Mouse (Mus musculus) left cerebral cortex, adult 9 months (tissue): Measurements from ENCODE around the gene Arhgef28.

ENCODE experiments used
- DNase-seq, 2 experiments: peaks; one replicate each; pipeline ENCODE4 v3.0.0; 2022; ENCODE audit warnings: low spot score in 2 of 2

The Arhgef28 gene

DNA sequence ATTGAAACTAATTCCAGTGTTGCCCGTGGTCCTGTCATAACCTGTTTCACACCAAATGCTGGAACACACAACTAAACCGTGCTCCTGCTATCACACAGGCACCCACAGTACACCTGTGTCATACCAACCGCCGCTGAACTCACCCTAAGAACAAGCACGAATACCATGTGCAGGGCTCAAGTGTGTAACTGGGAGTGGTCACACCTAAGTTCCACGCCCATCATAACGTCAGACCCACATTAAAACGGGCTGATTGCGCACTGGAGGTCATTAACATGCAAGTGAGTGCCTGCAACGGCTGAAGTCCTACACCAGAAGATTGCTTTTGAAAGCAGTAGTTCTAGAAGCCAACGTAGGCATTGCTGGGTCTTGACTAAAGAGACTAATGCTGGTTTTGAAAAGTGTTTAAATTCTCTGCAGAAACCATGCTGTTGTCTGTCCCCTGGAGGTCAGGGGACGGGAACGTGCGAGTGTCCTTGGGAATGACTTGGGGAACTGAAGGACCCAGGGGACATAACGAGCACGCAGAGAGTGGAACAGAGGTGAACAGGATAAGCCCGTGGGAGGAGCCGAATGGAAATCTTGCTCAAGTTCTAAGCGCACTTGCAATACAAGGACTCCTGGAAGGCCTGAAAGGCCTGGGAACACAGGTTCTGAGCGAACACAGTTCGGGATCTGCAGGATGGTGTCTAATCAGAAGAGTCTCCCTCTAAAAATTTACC is 22.9 kb downstream of the Arhgef28 start:
- DNase-seq = no peak

DNA sequence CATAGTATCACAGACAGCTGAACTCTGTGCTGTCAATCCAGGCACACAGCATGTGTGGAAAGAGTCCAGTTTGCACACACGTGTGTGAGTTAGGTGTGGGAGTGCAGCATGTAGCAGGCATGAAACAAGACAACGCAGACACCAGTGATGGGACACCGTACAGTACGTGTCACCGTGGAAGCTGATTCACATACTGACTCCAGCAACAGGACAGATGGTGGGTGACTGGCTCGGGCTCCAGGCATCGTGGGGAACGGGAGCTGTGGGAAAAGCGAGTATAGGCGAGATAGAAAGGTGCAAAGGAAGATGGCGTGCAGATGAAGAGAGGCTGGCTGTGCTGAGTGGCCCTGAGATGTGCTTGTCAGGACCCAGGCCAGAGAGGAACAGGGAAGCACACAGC is 23.9 kb downstream of the Arhgef28 start:
- no peak for DNase-seq

DNA sequence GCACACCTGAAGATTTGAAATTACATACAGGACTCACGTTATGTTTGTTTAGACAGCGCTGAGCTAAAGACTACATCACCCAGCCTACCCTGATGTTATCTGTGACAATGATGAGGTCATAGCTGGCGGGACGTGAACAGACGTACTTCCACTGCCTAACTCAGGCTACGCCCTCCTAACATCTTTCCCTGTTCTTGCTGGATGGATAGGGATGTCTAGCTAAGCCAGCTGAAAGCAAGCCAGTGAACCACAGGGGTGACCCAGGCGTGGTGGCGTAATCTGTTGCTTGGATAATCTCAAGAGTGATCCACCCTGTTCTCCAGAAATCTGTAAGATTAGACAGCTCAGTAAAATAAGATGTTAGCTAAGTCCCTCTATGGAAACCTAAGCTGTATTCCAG is 25.6 kb downstream of the Arhgef28 start:
- no peak for DNase-seq

DNA sequence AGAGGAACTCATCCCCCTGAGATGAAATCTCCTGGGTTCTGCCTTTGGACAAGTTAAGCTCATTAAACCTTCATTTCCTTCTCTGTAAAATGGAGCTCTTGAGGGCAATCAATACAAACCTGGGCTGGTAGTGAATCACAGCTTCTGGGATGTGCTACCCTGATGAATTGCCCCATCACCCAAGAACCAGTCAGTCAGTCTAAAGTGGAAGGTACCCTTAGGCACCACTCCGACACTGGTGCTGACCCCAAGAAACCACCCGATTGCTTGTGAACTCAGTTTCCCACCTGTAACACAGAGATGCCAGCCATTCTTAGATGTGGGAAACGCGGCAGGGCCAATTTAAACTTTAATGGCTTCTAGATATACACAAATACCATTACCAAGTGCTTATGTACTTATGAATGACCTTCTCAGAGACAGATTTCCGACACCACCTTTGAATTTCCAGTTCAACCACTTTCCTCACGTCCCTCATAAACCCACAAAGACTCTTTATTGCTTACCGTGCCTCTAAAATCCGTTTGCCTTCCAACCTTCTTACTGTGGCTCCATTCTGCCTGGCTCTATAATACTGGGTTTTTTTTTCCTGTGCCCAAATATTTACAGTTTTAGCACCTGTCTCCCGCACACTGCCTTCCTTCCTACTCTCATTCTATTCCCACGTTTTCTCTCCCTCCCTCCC is 30.8 kb downstream of the Arhgef28 start:
- DNase-seq = no peak

DNA sequence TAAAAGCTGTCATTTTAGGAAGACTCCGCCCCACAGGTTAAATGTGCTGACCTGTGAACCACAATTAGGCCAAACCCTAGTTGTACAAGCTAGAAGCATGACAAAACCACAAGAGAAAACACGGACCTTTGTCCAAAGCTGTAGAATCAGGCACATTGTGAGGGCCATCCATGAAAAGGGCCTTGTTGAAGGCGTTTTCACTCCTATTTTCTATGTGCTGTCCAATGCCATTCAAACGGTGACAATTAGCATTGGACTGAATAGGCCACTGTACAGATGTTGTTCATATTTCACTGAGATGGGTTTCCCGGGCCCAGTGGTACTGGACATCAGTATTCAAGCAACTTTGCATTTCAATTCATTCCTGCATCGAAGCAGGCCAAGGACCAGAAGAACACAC is 33.2 kb downstream of the Arhgef28 start:
- DNase-seq = peak in 1 of 2 experiments; percentile 18

- DNase-seq = no peak
Measured at GRCm38 (mm10) chr13:98172365-98172764, 33.9 kb downstream of the Arhgef28 start.

- peak in 1 of 2 experiments; percentile 70 for DNase-seq
Measured at GRCm38 (mm10) chr13:98171706-98172105, 34.5 kb downstream of the Arhgef28 start.

DNA sequence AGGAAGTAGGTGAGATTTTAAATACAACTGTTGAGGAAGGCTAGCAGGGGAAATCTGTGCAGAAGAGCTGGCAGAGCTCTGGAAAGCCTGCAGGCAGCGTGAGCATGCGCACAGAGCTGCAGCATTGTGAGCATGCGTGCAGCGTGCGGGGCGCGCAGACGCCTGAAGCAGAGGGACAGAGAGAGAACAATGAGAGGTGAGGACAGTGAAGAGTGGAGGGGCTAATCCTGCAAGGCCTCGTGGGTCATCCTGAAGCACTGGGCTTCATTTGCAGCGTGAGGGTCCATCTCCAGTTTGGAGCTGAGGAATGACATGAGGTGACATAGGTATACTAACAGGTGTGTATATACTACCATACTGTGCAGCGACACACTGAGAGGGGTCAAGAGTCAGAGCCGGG is 35.0 kb downstream of the Arhgef28 start:
- DNase-seq = peak in 1 of 2 experiments; percentile 75

DNA sequence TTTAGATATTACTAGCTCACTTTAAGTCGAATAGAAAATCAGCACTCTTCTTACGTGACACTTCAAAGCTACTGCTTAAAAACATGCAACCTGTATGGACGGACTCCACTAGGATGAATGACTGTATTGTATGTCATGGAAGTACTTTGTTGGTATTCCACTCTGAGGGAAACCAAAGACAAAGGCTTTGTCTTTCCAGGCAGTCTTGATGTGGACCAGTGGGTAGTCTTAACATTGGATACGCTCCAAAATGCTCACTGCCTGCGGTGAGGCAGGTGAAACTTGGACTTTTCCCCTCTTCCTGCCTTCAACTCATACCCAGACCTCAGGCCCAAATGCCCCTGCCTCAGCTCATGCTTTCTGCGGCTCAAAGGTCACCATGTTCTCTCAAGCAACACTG is 41.4 kb downstream of the Arhgef28 start:
- DNase-seq = no peak

GRCm38 (mm10) chr13:98161496-98161895 is 44.7 kb downstream of the Arhgef28 start:
- DNase-seq = no peak

DNA sequence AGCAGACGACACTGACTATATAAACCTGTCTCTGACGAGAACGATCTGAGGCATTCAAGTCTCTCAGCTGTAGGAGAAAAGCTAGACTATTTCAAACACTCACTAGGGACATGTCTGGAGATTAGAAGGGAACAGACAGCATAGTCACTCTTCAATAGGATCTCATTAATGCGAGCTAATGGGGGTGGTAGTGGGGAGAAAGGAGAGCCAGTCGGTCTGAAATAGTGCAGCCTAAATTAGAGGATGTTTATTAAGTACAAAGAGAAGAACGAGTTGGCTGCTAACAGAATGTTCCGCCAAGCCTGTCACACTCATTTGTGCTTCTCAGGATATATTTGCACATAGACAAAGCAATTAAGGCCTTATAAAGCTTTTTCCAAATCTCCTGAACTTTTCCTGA is 49.6 kb downstream of the Arhgef28 start:
- DNase-seq = peak in 1 of 2 experiments; percentile 35

- no peak for DNase-seq
Measured at GRCm38 (mm10) chr13:98152759-98153158, 53.5 kb downstream of the Arhgef28 start.

GRCm38 (mm10) chr13:98147532-98147931 is 58.7 kb downstream of the Arhgef28 start:
- no peak for DNase-seq

DNA sequence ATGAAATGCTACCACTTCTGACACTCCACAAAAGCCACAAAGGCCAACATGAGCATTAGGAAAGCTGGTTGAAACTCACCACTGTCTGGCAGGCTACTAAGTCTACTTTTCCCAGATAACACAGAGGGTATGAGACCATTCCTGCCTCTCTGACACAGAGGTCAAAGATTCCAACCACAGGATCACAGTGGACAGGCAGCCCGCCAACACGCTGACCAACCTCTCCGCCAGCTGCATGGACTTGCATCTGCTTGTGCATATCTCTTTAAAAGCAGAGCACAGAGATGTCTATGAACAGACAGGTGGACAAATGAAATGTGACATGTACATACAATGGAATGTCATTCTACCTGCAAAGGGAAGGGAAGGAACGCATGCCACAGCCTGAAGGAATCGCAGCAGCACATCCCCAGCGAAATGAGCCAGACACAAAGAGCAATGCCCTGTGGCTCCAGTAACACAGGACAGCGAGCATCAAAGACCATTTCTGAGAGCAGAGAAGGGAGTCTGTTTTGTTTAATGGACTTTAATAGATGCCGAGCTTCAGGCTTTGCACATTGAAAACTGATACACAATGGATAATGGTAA is 59.6 kb downstream of the Arhgef28 start:
- no peak for DNase-seq

GRCm38 (mm10) chr13:98145310-98145709 is 60.9 kb downstream of the Arhgef28 start:
- no peak for DNase-seq

DNA sequence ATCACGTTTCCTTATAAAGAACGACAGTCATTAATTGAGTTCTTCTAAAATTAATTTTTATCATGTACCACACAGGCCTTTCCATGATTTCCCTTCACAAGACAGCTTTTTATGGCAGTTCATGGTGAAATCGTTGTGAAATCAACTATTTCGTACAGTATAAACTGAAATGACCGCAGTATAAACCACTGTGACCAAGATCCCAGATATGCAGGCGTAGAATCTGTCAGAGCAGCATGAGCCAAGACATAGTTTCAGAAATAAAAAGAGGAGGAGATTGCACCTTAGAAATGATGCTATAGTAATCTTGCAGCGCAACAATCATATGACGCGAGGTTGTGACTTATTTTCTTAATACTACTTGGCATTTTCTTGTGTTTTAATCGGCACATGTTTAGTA is 63.2 kb downstream of the Arhgef28 start:
- DNase-seq = no peak

GRCm38 (mm10) chr13:98140626-98141025 is 65.6 kb downstream of the Arhgef28 start:
- peak in 1 of 2 experiments; percentile 20 for DNase-seq

- no peak for DNase-seq
Measured at GRCm38 (mm10) chr13:98138786-98139185, 67.5 kb downstream of the Arhgef28 start.

DNA sequence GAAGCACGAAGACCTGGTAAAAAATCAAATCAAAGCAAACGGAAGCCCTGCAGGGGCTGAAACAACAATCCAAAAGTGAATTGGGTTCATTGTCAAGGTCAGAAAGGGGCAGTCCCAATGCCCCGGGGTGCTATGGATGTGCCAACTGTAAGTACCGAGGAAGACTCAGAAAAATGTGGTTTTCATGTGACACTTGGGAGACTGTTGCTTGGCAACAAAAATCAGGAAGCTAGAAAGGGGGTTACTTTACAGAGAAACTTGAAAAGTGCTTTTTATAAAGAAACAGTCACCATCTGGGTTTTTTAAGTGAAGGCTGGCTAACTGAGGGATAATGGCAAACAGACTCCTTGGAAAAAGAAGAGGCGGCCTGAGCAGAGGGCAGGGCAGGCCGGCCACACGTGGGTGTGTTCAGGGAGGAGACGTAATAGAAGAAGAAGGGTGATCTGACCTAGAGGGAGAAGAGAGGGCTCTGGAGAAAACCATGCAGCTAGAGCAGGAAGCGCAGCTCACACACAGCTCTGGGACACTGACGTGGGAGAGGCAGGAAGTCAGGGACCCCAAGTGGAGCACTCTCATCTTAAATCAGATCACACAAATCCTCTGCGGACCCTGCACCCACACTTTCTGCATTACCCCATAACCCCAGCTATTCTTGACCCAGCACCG is 70.2 kb downstream of the Arhgef28 start:
- no peak for DNase-seq

DNA sequence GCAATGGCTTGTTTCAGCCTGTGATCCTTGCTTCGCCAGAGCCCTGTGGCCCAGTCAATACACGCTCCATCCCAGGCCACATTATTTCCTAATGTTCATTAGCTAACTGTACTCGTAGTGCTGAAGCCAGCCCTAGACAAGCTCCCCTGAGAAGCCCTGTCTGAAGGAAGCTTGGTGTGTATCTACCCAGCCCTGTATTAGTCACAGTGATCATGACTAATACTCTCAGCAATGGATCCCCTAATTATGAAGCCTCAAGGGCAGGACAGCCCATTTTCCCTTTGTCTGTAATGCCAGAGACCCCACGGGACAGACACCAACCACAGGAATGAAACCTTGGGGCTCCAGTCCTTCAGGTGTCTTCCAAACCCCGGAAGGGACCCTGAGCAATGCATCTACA is 73.3 kb downstream of the Arhgef28 start:
- no peak for DNase-seq

DNA sequence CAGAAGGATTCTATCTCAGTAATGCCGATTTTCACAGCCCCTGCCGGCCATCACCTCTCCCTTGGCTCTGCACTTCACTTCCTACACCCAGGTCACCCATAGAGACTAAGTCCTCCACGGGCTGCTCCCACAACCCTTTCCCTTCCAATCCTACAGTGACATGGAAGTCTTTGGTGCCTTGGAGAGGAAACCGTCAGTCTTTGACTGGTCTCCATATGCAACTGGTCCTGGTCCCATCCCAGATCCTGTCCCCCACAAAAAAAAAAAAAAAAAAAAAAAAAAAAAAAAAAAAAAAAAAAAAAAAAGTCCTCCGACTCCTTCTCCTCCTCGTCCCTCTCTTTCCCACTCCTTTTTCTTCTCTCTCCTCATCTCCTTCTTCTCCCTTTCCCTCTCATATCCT is 74.0 kb downstream of the Arhgef28 start:
- no peak for DNase-seq

GRCm38 (mm10) chr13:98125666-98126065 is 80.6 kb downstream of the Arhgef28 start:
- no peak for DNase-seq
